Mouse (Mus musculus) c-Kit-positive CD71-positive TER-119-negative erythroid progenitor cells, embryonic 14.5 days (primary cell): ENCODE results near the gene Cnot10.

Source experiments
- DNase-seq: peaks from one replicate; pipeline ENCODE4 v3.0.0-alpha.2; 2013; ENCODE audit warnings: low read depth

The Cnot10 gene

DNA sequence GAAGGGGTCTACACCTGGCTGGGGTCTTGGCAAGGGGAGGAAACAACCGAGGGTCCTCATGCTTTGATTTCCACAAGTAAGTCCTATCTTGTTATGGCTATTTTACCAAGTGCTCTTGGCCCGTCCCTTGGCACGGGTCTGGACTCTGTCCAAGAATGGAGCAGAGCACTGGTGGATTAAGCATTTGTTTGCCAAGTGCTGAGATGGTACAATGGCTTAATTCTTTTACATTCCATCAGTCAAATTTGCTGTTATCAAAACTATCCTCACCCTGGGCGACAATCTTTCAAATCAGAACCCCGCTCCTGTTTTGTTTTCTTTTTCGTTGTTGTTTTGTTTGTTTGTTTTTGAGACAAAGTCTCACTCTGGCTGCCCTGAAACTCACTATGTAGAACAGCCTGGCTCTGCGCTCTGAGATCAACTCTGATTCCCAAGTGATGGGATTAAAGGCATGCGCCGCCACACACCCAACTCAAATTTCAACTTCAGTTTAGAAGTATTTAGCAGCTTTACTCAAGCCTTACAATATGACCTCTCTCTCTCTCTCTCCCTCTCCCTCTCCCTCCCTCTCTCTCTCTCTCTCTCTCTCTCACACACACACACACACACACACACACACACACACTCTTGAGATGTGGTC, 95.1 kb downstream of the Cnot10 start:
- no peak for DNase-seq

- DNase-seq, result no peak
Measured at GRCm38 (mm10) chr9:114543882-114544753, 95.9 kb downstream of the Cnot10 start.

- DNase-seq, result no peak
Measured at GRCm38 (mm10) chr9:114541279-114541741, 98.7 kb downstream of the Cnot10 start.

DNA sequence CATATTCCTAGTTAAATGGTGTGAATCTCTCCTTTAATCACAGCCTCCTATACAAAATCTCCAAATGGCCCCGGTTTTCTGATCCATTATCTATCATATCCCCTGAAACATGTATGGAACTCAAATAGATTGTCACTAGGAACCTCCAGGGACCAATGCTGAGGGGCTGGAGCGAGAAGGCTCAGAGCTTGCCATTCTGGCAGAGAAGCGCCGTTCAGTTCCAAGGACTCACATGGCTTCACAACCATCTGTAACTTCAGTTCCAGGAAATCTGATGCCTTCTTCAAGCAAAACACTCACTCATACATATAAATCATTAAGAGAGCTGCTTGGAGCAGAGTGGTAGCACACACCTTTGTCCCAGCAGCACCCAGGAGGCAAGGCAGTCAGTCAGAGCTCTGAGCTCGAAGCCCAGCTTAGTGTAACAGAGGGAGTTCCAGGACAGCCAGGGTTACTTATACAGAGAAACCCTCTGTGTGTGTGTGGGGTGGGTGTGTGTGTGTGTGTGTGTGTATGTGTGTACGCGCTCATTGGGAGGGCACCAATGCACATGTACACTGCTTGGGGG, 100.9 kb downstream of the Cnot10 start:
- no peak for DNase-seq

DNA sequence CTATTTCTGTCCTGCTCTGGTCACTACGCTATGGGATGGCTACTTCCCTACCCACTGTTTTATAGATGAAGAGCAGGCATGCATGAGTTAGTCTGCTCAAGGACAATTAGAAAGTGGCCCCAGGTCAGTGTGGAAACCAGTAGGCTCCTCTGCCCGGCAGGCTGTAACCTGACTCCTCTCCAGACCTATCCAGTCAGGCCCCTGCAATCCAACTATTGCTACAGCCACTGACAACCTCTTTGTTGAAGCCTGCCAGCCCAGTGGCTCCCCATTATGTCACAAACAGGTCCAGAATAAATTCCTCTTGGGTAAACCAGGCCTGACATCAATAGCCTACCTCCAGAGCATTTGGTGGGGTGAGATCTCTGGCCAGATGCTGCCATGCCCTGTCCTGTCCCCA, 103.4 kb downstream of the Cnot10 start:
- no peak for DNase-seq
